Mouse (Mus musculus): Measurements from ENCODE around the gene Ccn2. TPM values are rescaled to one million over a fixed set of nuclear protein-coding genes. Genes with fewer than 3 reads are reported as not detected.

The Ccn2 gene
- polyA plus RNA-seq, 1 experiment from 2014 or later, result 2.5 TPM

DNA sequence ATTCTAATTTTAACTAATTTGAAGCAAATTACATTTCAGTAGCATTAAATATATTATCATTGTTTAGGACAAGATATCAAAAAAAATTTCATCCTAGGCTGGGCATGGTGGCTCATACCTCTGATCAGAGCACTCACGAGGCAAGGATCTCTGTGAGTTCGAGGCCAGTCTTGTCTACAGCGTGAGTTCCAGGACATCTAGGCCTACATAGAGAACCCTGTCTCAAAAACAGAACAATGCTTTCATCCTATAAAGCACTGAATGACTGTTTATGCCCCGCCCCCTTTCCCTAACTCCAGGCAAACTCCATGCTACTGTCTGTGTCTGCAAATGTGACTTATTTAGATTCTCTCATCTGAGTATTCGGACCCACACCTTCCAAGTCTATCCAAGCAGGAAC, 35.9 kb downstream of the Ccn2 start:
- Histone ChIP-seq H3K4me2 (no peak overlapping the region), H3K27ac (replicated peaks) (no peak overlapping the region), H3K4me3 (replicated peaks) (no peak overlapping the region), H3K27me3 (replicated peaks) (no peaks in the 10 kb centered on the region), H3K9me3 (replicated peaks) (no peaks in the 10 kb centered on the region), H3K36me3 (no peaks in the 10 kb centered on the region), H3K4me1 (no peaks in the 10 kb centered on the region; the same call in 1 of the 2 replicates), H3K9ac (replicated peaks) (no peak overlapping the region)
- 0 out of 2 replicates have a peak, but pooled peaks have one; percentile 25 for ATAC-seq (ENCODE audit: low FRiP score)
- 93% methylated on average over 5 of the region's 5 CpGs for WGBS

DNA sequence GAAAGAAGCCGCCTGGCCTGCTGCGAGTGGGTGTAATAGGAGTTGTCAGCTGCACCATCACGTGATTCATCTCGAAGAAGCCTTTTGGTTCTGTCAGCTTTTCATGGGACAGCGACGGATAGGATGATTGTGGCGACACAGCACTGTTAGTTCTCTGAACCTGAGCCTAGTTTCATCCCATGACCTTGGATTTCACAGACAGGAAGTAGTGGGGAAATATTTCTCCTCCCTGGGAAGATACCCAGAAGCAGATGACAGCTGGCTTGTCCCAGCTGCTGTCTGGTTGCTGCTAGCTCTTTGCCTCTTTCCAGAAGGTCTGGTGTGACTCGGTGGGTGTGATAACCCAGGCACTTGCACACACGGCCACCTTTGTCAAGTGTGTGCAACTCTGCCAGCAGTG, 39.0 kb downstream of the Ccn2 start:
- 81% methylated on average over 9 of the region's 9 CpGs for WGBS
- Histone ChIP-seq H3K9ac (replicated peaks) (no peak overlapping the region), H3K9me3 (replicated peaks) (no peaks in the 10 kb centered on the region), H3K36me3 (no peaks in the 10 kb centered on the region), H3K4me3 (replicated peaks) (no peak overlapping the region), H3K4me1 (no peaks in the 10 kb centered on the region; the same call in 1 of the 2 replicates), H3K27me3 (replicated peaks) (no peaks in the 10 kb centered on the region), H3K4me2 (no peak overlapping the region), H3K27ac (replicated peaks) (no peak overlapping the region)
- ATAC-seq (ENCODE audit: low FRiP score), result no peak

DNA sequence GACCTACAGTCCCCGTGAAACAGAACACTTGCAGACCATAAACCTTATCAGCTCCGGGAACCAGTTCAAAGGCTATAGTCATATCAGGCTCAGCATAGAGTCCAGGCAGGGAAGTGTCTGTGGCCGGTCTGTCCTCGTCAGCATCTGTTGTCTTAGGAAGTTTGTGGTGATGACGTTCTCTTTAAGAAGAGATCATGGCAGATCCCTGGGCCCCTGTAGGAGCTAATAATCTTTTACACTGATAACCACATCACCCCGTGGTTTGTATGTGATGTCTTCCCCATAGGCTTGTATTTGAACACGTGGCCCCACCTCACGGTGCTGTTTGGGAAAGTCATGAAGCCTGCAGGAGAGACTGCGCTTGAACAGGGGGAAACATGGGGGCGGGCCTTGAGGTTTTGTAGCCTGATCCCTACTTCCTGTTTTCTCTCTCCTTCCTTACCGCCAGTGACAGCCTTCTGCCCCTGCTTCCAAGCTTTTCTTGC, 40.1 kb downstream of the Ccn2 start:
- no peaks in the 10 kb centered on the region; the same call in 1 of the 2 replicates for H3K4me1 ChIP-seq
- H3K27ac ChIP-seq (replicated peaks), result no peak overlapping the region
- no peaks in the 10 kb centered on the region for H3K36me3 ChIP-seq
- H3K9me3 ChIP-seq (replicated peaks), result no peaks in the 10 kb centered on the region
- H3K4me2 ChIP-seq, result no peak overlapping the region
- no peaks in the 10 kb centered on the region for H3K27me3 ChIP-seq (replicated peaks)
- no peak for ATAC-seq (ENCODE audit: low FRiP score)
- 88% methylated on average over 11 of the region's 11 CpGs for WGBS
- no peak overlapping the region for H3K4me3 ChIP-seq (replicated peaks)
- H3K9ac ChIP-seq (replicated peaks), result no peak overlapping the region

DNA sequence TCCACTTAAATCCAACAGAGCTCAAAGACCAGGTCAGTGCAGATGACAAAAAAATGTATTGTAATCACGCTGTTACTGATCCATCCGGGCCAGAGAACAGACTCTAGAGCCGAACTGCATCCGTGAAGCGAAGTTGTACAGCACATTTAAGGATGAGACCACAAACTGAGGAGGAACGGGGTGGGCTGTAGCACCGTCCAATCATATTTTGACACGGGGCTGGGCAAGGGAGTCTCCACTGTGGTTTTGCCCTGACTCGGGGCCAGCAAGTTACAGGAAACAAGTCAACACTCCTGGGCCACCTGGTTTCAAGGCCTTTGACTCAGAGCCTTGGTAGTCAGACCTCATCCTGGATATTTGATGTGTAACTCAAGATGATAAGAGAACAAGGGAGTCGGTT, 40.6 kb downstream of the Ccn2 start:
- no peak overlapping the region for H3K27ac ChIP-seq (replicated peaks)
- no peak for ATAC-seq (ENCODE audit: low FRiP score)
- no peaks in the 10 kb centered on the region for H3K27me3 ChIP-seq (replicated peaks)
- no peak overlapping the region for H3K9ac ChIP-seq (replicated peaks)
- H3K4me3 ChIP-seq (replicated peaks), result no peak overlapping the region
- H3K4me1 ChIP-seq, result no peaks in the 10 kb centered on the region
- 90% methylated on average over 10 of the region's 10 CpGs for WGBS
- H3K36me3 ChIP-seq, result no peaks in the 10 kb centered on the region
- H3K9me3 ChIP-seq (replicated peaks), result no peaks in the 10 kb centered on the region
- H3K4me2 ChIP-seq, result no peak overlapping the region

DNA sequence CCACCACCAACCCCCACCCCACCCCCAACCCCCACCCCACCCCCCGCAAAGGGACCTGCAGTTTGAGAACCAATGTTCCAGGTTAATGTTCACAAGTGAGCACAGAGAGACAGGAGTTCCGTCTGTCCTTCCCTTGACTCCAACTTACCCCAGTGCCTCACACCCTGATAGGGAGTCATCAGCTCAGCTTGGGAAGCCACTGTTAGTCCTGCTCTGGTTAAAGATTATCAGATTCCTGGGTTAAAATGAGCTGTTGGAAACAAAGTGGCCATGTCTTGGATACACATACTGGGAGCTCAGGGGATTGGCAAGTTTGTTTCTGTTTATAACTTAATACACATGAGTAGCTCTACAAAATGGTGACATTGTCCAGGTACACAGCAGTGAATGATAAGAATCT, 41.7 kb downstream of the Ccn2 start:
- no peaks in the 10 kb centered on the region for H3K27me3 ChIP-seq (replicated peaks)
- WGBS, result 90% methylated on average over 2 of the region's 2 CpGs

DNA sequence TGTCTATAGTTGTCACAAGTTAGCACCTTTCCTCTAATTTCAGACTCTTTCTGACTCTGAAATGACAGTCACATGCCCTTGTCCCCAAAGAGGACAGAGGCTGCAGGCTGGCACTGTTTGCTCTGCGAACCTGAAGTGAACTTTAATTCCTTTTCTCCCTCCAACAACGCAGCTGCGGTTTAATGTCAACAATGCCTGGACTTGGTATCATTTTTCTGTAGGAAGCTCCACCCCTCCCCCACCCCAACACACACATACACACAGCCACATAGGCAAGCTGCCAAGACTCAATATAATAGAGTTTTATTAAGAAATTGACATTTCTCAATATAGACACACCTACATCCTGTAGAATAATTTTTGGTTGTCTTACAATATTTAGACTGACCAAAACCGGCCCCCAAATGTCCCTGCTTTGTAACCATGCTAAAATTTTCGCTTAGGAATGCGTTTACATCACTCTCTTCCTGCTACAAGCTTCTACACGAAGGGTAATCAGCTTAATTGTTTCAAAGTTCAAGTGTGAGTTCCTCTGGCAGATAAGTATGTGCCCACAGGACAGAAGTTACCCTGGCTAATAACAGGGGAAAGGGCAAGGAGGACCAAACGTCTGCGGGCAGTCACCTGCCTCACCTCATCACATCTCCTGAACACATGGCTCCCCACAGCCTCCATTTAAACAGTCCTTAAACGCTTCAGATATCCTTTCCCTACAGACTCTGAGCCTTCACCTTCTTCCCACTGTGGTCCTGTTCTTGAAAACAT, 43.2 kb downstream of the Ccn2 start:
- 67% methylated on average over 10 of the region's 10 CpGs for WGBS
- Histone ChIP-seq H3K9me3 (replicated peaks) (no peaks in the 10 kb centered on the region), H3K27me3 (replicated peaks) (no peaks in the 10 kb centered on the region), H3K9ac (replicated peaks) (no peak overlapping the region), H3K27ac (replicated peaks) (no peak overlapping the region), H3K4me3 (replicated peaks) (no peak overlapping the region), H3K36me3 (no peaks in the 10 kb centered on the region), H3K4me1 (no peaks in the 10 kb centered on the region), H3K4me2 (no peak overlapping the region)
- no peak for ATAC-seq (ENCODE audit: low FRiP score)

More for the DNA sequence above, 41.7 kb downstream of the Ccn2 start:
- H3K27ac ChIP-seq (replicated peaks), result no peak overlapping the region
- no peak overlapping the region for H3K4me2 ChIP-seq
- no peak overlapping the region for H3K9ac ChIP-seq (replicated peaks)
- no peaks in the 10 kb centered on the region for H3K9me3 ChIP-seq (replicated peaks)
- H3K4me1 ChIP-seq, result no peaks in the 10 kb centered on the region
- H3K36me3 ChIP-seq, result no peaks in the 10 kb centered on the region
- no peak for ATAC-seq (ENCODE audit: low FRiP score)
- H3K4me3 ChIP-seq (replicated peaks), result no peak overlapping the region

DNA sequence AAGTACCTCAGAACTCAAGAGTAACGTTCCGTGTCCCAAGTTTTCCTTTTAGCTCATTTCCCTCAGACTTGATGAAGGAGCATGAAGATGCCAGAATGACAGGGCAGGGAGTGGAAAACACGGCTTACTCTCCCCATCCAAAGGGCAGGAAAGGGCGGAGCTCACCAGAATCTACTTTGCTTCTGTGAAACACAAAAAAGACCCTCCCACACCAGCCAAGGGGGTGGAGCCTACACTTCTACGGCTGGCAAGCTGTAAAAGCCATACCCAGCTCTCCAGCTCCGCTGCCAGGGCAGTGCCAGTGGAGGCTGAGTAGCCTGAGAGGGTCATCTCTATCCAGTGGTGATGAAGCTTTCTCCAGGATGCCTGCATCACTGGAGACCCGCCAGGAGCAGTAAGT, 44.4 kb downstream of the Ccn2 start:
- no peaks in the 10 kb centered on the region for H3K4me1 ChIP-seq
- ATAC-seq (ENCODE audit: low FRiP score), result no peak
- H3K27me3 ChIP-seq (replicated peaks), result no peaks in the 10 kb centered on the region
- no peaks in the 10 kb centered on the region for H3K36me3 ChIP-seq
- WGBS, result 56% methylated on average over 7 of the region's 7 CpGs
- H3K4me2 ChIP-seq, result no peak overlapping the region
- H3K9me3 ChIP-seq (replicated peaks), result no peaks in the 10 kb centered on the region
- no peak overlapping the region for H3K4me3 ChIP-seq (replicated peaks)
- no peak overlapping the region for H3K27ac ChIP-seq (replicated peaks)
- no peak overlapping the region for H3K9ac ChIP-seq (replicated peaks)

DNA sequence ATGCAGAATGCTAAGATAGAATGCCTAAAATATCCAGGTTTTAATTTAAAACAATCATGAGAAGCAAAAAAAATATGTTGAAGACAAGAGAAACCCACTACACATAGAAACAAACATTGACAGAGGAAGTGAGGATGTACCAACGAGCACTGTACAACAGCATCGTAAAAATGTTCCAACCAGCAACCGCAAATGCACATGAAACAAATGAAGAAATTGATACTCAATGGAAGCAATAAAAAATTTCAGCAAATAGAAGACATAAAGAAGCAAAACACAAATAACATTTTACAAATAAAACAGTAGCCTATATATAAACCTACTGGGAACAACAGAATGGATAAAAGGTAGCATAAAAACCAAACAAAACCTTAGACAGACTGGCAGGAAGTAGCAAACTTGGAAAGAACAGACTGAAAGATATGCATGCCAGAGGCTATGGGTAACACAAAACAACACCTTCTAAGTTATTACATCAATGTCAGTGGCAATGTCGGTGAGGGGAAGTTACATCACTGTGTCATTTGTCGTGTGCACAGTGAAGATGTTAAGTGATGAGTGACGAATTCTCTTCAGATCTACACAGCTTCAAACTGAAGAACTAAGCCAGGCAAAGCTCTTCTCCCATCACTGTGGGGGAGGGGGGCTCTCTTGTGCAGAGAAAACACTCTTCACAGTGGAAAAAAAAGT, 45.1 kb downstream of the Ccn2 start:
- 85% methylated on average over 6 of the region's 6 CpGs for WGBS

DNA sequence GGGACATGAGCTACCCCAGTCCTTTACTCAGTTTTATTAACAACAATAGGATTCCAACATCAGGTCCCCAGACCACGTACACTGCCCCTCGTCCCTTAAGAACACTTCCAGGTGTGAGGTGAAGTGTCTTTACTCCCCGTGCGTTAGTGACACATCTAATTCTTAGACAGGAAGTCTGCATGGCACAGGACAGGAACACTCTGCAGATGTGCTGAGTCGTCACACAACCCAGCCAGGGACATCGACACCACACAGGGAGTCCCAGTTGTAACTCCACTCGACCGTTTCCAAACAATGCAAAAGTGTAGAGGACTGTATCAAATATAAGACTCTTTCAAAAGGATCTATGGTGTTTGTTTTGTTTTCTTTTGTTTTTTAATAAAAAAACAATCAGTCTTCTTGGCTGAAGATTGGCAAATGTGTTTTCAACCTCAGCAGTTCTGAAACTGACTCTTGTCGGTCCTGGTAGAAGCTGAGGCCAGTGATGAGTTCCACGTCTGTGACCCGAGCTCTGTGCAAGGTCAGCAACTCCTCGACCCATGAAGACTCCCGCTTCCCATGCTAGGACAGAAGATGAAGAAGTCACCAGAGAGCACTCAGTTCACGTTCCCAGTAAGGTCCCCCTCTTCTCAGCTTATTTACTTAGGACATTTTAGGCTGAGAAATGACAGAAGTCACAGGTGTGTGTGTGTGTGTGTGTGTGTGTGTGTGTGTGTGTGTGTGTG, 46.3 kb downstream of the Ccn2 start:
- no peak overlapping the region for H3K9ac ChIP-seq (replicated peaks)
- no peak overlapping the region for H3K27ac ChIP-seq (replicated peaks)
- WGBS, result 79% methylated on average over 14 of the region's 14 CpGs
- H3K27me3 ChIP-seq (replicated peaks), result no peaks in the 10 kb centered on the region
- no peak overlapping the region for H3K4me3 ChIP-seq (replicated peaks)
- H3K36me3 ChIP-seq, result no peaks in the 10 kb centered on the region
- H3K9me3 ChIP-seq (replicated peaks), result no peaks in the 10 kb centered on the region
- no peak overlapping the region for H3K4me2 ChIP-seq
- ATAC-seq (ENCODE audit: low FRiP score), result no peak
- no peaks in the 10 kb centered on the region for H3K4me1 ChIP-seq

More for the DNA sequence above, 45.1 kb downstream of the Ccn2 start:
- H3K4me1 ChIP-seq, result no peaks in the 10 kb centered on the region
- no peak overlapping the region for H3K27ac ChIP-seq (replicated peaks)
- ATAC-seq (ENCODE audit: low FRiP score), result no peak
- H3K36me3 ChIP-seq, result no peaks in the 10 kb centered on the region
- no peak overlapping the region for H3K4me2 ChIP-seq
- H3K27me3 ChIP-seq (replicated peaks), result no peaks in the 10 kb centered on the region
- H3K4me3 ChIP-seq (replicated peaks), result no peak overlapping the region
- H3K9ac ChIP-seq (replicated peaks), result no peak overlapping the region
- H3K9me3 ChIP-seq (replicated peaks), result no peaks in the 10 kb centered on the region

DNA sequence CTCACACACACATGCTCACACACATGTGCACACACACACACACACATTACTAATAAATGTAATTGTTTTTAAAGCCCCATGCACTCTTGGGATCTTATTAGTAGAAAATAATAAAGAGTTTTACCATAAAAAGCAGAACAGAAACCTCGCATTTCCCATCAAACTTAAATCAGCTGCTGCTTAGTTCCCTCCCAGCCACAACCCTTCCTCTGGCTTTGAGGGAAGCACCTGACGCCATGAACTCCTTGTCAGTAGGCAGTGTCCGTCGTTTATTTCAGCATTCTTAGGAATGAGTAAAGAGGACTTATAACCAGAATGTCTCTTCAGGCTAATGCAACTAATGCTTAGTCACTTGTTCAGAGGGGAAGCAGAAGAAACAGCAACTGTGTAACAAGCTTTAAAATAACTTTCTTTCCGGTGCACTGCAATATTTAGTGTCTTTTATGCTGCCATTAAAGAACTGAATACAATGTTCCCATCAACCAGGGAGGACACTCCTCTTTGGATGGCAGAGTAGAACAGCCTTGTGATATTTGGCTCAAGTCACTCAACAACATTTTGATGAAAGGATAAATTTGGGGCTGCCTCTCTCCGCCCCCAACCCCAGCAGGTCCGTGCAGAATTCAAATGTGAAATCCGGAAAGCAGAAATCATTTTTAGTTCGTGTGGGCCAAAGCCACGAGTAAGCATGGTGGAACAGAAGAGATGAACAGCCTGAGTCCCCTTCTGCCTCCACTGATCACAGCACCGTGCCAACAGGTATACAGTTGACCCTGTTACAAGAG, 47.7 kb downstream of the Ccn2 start:
- no peak overlapping the region for H3K9ac ChIP-seq (replicated peaks)
- H3K27ac ChIP-seq (replicated peaks), result no peak overlapping the region
- H3K4me2 ChIP-seq, result no peak overlapping the region
- no peaks in the 10 kb centered on the region for H3K4me1 ChIP-seq
- no peaks in the 10 kb centered on the region for H3K27me3 ChIP-seq (replicated peaks)
- 88% methylated on average over 11 of the region's 11 CpGs for WGBS
- no peaks in the 10 kb centered on the region for H3K9me3 ChIP-seq (replicated peaks)
- no peaks in the 10 kb centered on the region for H3K36me3 ChIP-seq
- no peak for ATAC-seq (ENCODE audit: low FRiP score)
- H3K4me3 ChIP-seq (replicated peaks), result no peak overlapping the region

DNA sequence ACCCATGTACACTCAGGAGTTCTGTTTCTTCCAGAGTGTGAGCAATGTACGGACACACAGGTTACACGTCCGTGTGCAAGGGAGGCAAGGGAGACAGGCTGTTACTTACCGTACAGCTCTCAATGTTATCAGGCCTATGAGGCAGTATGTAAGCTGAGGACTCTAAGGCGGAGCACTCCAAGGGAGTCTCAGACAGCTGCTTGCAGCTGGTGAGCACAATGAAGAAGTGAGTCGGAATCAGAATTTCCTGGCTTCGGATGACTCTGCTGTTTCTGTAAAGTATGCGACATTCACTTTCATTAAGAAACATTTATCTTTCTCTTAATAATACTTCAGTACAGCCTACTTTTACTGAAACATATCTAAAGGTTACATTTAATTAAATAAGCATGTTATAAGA, 49.9 kb downstream of the Ccn2 start:
- no peaks in the 10 kb centered on the region for H3K9me3 ChIP-seq (replicated peaks)
- H3K27ac ChIP-seq (replicated peaks), result no peak overlapping the region
- no peaks in the 10 kb centered on the region for H3K4me1 ChIP-seq
- no peaks in the 10 kb centered on the region for H3K36me3 ChIP-seq
- H3K9ac ChIP-seq (replicated peaks), result no peak overlapping the region
- H3K4me3 ChIP-seq (replicated peaks), result no peak overlapping the region
- H3K27me3 ChIP-seq (replicated peaks), result no peaks in the 10 kb centered on the region
- H3K4me2 ChIP-seq, result no peak overlapping the region
- no peak for ATAC-seq (ENCODE audit: low FRiP score)
- WGBS, result 97% methylated on average over 8 of the region's 8 CpGs
